Mouse (Mus musculus): Measurements from ENCODE around the gene Nhsl2.

DNA sequence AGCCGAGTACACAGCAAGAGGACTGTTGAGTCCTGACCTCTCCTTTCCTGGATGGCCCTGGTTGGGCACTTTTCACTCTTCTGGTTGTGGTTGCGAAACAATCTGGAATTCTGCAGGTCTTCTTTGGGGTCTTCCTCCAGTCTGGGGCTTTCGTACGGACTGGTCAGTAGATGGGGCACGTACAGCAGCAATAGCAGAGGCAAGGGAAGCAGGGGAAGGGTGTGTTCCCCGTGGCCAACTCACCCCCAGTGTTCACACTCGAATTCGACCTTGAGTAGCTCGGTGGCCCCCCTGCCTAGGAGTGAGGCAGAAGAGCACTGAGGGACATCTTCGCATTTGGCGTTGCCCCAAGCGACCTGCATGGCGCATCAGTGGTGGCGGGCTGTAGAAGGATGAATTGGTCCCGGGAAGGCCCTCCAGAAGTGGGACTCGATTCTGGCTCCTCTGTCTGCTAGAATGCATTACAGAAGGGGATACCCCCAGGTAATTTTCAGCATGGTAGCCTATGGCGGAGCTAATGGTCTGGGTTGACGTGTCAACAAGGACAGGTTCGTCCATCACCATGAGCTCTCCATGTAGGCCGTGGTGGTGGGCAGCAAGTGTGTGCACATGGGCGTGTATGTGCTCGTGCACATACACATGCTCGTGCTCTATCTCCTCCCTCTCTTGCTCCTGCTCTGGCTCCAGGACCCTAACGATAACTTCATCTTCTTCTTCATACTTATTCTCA, 219.8 kb downstream of the Nhsl2 start:
- no peak for TF ChIP-seq CTCF (IDR thresholded peaks at IDR 0.05; ENCODE audit: borderline replicate concordance, insufficient read depth, low read depth, low read length)
- TF ChIP-seq POLR2A (IDR thresholded peaks at IDR 0.05; ENCODE audit: borderline replicate concordance, insufficient read depth, low read length) = no peak

Data from cerebellum, adult 2 months (tissue).